Mouse (Mus musculus) right cerebral cortex, postnatal 10 days (tissue): ENCODE measurements around the gene Hif3a.
A peak's percentile ranks its signal among the peaks of the same experiment; 100 is the strongest.

ENCODE experiments used
- DNase-seq, 2 experiments: peaks; one replicate each; pipeline ENCODE4 v3.0.0; 2021; ENCODE audit warnings: low spot score in 2 of 2

Hif3a gene

DNA sequence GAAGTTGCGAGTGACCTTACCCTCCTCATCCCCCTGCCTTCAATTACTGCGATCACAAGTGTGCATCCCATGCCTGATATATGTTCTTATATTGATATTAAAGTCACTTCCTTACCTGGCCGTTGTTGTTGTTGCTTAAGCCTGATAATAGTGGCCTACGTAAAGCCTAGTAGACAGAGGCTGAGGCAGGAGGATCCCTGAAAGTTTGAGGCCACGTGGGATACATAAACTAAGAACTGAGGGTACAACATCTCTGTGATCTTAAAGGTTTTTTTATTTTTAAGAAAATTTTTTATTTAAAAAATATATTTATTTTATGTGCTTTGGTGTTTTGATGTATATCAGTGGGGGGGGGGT, 69.8 kb downstream of the Hif3a start, which contains the start of gene Ccdc8:
Gene Ccdc8 (plus strand): TSS at position 258 of the 357 bp plus-strand sequence.
- DNase-seq = no peak

DNA sequence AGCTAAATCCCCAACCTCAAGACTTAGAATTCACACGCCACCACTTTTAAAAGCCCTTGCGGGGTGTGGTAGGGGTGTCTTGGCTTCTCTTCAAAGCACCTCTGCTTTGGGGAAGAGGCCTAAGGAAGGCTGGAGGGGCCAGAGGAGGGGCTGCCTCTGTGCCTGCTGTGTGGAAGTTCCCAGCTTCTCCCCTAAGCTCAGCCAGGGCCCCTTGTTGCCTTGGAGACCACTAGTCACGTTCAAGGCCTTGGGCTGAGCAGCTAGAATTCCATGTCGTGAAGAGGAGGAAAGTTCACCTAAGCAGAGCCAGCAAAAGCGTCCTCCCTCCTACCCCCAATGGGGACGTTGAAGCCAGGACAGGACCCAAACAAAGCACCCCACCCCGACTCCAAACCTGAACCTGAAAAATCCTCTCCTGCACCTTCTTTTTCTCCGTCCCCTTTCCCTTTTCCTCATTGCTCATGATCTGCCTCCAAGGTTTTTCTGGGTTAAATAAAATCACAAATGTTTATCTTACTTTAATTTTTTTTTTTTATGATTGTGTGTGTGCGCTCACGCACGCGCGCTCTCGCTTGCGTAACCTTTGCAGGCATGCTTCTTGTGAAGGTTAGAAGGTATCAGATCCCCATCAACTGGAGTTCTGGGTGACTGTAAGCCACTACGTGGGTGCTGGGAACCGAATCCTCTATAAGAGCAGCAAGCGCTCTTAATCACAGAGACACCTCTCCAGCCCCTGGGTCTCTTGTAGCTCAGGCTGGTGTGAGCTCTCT, 70.4 kb downstream of the Hif3a start:
- peak in 1 of 2 experiments; percentile 46 for DNase-seq

- no peak for DNase-seq
These were observed 72.1 kb downstream of the Hif3a start for GRCm38 (mm10) chr7:16990006-16990744.

DNA sequence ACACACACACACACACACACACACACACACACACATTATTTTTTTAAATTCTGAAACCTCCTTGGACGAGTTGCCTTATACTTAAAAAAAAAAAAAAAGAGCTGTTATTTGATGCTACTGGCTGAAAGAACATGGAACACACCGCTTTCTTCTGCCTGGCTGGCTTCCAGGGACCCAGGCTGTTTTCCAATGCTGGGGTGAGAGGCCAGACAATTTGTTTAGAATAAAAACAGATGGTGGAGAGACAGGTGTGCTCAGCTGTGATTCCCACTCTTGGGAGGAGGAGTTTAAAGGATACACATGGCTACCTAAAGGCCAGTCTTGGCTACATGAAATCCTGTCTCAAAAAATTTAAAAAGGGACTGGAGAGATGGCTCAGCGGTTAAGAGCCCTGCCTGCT, 73.8 kb downstream of the Hif3a start:
- DNase-seq = peak in 1 of 2 experiments; percentile 46

- DNase-seq = no peak
These were observed 74.6 kb downstream of the Hif3a start for GRCm38 (mm10) chr7:16987541-16988149.

DNA sequence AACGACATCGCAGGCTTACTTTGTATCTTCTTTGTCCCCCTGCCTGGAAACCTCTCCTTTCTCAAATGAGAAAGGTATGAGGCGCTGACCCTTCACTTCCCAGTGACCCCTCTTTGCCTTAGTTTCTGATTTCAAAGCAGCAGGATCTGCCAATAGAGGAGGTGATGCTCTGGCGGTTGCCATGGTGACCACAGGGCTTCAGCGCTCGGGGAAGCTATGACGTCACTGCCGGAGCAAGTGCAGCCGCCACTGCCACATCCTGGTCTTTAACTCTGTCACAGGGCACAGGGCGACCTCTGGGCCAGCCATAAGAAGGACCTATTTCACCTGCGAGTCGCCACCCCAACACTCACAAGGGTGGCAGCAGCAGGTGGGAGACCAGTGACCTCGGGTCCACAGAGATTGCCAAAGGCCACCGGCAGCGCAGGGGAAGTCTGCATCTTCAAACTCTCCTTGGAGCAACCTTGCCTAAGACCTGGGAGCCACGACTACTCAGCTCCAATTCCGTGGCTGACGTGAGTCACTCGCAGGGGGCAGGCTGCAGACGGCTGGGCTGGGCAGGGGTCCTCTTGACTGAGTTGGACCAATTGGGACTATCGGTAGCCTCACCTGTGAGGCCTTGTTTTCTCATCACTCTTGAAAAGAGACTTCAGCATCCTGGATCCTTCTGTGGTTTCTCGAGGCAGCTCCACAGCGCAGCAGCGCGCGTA, 79.2 kb downstream of the Hif3a start, which contains the start of gene Gm42372:
Gene Gm42372 (plus strand): TSS at position 228 of the 710 bp plus-strand sequence.
- peak; percentile 95 to 96 for DNase-seq
